8 mouse cellular contexts compared by ENCODE assay signal in genomic region chr11:88098787-88099598, GRCm38 (mm10). TPM values are rescaled to one million over a fixed set of nuclear protein-coding genes. Genes with fewer than 3 reads are reported as not detected.
A peak's percentile ranks its signal among the peaks of the same experiment; 100 is the strongest.
DNase-seq lines count a peak whose midpoint lies in the region; ATAC-seq and TF ChIP-seq lines count a peak whose summit lies in the region.

No protein-coding gene starts in this region.

- peaks cover 0 to 15% of the 10 kb centered on the region in 2 experiments; a peak in 2 of 4 replicates for H3K36me3 ChIP-seq in MEL (ENCODE audit: control insufficient read depth in 1 of 2, insufficient read depth in 2 of 2, low read length in 2 of 2)
- H3K36me3 ChIP-seq in hindbrain, embryonic 13.5 days, result no peaks in the 10 kb centered on the region

- DNase-seq in MEL (ENCODE audit: low read depth, low spot score), result peak; percentile 63
- DNase-seq in cerebellum, adult 2 months, result peak; percentile 80 to 86
- peak; percentile 40 to 74 for DNase-seq in frontal cortex, postnatal 10 days (ENCODE audit: low spot score in 2 of 2)
- peak; percentile 57 for DNase-seq in left cerebral cortex, adult 11 months (ENCODE audit: low spot score)
- peak; percentile 77 for DNase-seq in lung, postnatal 36 days
- DNase-seq in retina, postnatal 1 day, result peak; percentile 88
- DNase-seq in thymus, postnatal 4 days, result peak; percentile 89

- H3K4me1 ChIP-seq in MEL (ENCODE audit: control insufficient read depth in 1 of 2, insufficient read depth in 2 of 2, low read length in 2 of 2), result peaks cover 7 to 25% of the 10 kb centered on the region in 2 experiments
- H3K4me1 ChIP-seq in cerebellum, adult 2 months (ENCODE audit: control insufficient read depth, insufficient read depth, low read length), result no peaks in the 10 kb centered on the region
- H3K4me1 ChIP-seq in hindbrain, embryonic 13.5 days (replicated peaks), result peaks cover 45% of the 10 kb centered on the region

- peak; percentile 76 for ATAC-seq in hindbrain, embryonic 13.5 days (ENCODE audit: low FRiP score)

- no peak for TF ChIP-seq RAD21 in MEL (IDR thresholded peaks at IDR 0.05; ENCODE audit: low read depth, low read length)

- H3K9ac ChIP-seq in MEL (ENCODE audit: control insufficient read depth, low read depth, low read length, poor library complexity, severe bottlenecking), result peak overlapping the region; percentile 38
- peak overlapping the region; percentile 97 for H3K9ac ChIP-seq in hindbrain, embryonic 13.5 days

- H3K27me3 ChIP-seq in MEL (ENCODE audit: control insufficient read depth in 1 of 2, insufficient read depth in 2 of 2, low read length in 2 of 2), result peaks cover 20 to 22% of the 10 kb centered on the region in 2 experiments
- H3K27me3 ChIP-seq in cerebellum, adult 2 months (ENCODE audit: control insufficient read depth, insufficient read depth, low read length), result no peaks in the 10 kb centered on the region
- H3K27me3 ChIP-seq in hindbrain, embryonic 13.5 days, result peaks cover 15% of the 10 kb centered on the region

- H3K27ac ChIP-seq in MEL (ENCODE audit: control insufficient read depth, low read depth, low read length), result no peak overlapping the region
- H3K27ac ChIP-seq in cerebellum, adult 2 months (ENCODE audit: insufficient read depth, low read length), result peak overlapping the region; percentile 74
- H3K27ac ChIP-seq in hindbrain, embryonic 13.5 days, result peak overlapping the region; percentile 92

- no peak for TF ChIP-seq EP300 in MEL (IDR thresholded peaks at IDR 0.05; ENCODE audit: low read depth in 1 of 2, low read length in 2 of 2)

- TF ChIP-seq CTCF in MEL (IDR thresholded peaks at IDR 0.05 in 2 of 3, conservative IDR thresholded peaks at IDR 0.05 in 1 of 3; ENCODE audit: control insufficient read depth in 1 of 3, insufficient read depth in 1 of 3, low read depth in 2 of 3, low read length in 3 of 3, poor library complexity in 1 of 3, severe bottlenecking in 1 of 3), result peak in 1 of 3 experiments; percentile 27; a peak in 2 of 6 replicates
- TF ChIP-seq CTCF in cerebellum, adult 2 months (IDR thresholded peaks at IDR 0.05; ENCODE audit: borderline replicate concordance, insufficient read depth, low read depth, low read length), result 0 out of 2 replicates have a peak, but pooled peaks have one; percentile 34

- TF ChIP-seq POLR2A in MEL (IDR thresholded peaks at IDR 0.05; ENCODE audit: control insufficient read depth in 1 of 2, insufficient read depth in 1 of 2, low read depth in 1 of 2, low read length in 2 of 2, poor library complexity in 1 of 2), result no peak
- 0 out of 2 replicates have a peak, but pooled peaks have one; percentile 24 for TF ChIP-seq POLR2A in cerebellum, adult 2 months (IDR thresholded peaks at IDR 0.05; ENCODE audit: borderline replicate concordance, insufficient read depth, low read length)

- no peaks in the 10 kb centered on the region for H3K79me2 ChIP-seq in MEL (ENCODE audit: control insufficient read depth, insufficient read depth, low read length, poor library complexity)

- peak overlapping the region; percentile 44 to 45; a peak in 3 of 4 replicates for H3K4me3 ChIP-seq in MEL (ENCODE audit: control insufficient read depth in 1 of 2, insufficient read depth in 1 of 2, low read depth in 2 of 2, low read length in 2 of 2)
- peak overlapping the region; percentile 86 for H3K4me3 ChIP-seq in cerebellum, adult 2 months (replicated peaks; ENCODE audit: insufficient read depth, low read depth, low read length)
- peak overlapping the region; percentile 84 for H3K4me3 ChIP-seq in hindbrain, embryonic 13.5 days

- H3K4me2 ChIP-seq in hindbrain, embryonic 13.5 days, result peak overlapping the region; percentile 77

- H3K9me3 ChIP-seq in MEL (replicated peaks; ENCODE audit: insufficient read depth, low read length), result no peaks in the 10 kb centered on the region
- no peaks in the 10 kb centered on the region for H3K9me3 ChIP-seq in hindbrain, embryonic 13.5 days

- under 1% methylated on average over 87 of the region's 95 CpGs for whole genome bisulfite sequencing in cerebellum, adult 2 months
- WGBS in hindbrain, embryonic 13.5 days, result under 1% methylated on average over 82 of the region's 95 CpGs

TF ChIP-seq in MEL, 35 proteins besides CTCF, POLR2A, EP300 and RAD21:
- TF ChIP-seq KAT2A (conservative IDR thresholded peaks at IDR 0.05; ENCODE audit: low read depth, low read length), result no peak
- no peak for TF ChIP-seq NELFE (IDR thresholded peaks at IDR 0.05; ENCODE audit: low read depth, low read length)
- no peak for TF ChIP-seq ZNF384 (IDR thresholded peaks at IDR 0.05; ENCODE audit: low read depth, low read length)
- TF ChIP-seq SIN3A (IDR thresholded peaks at IDR 0.05; ENCODE audit: low read length), result no peak
- no peak for TF ChIP-seq MEF2A (IDR thresholded peaks at IDR 0.05; ENCODE audit: extremely low read depth, insufficient replicate concordance, low read depth, low read length, poor library complexity, severe bottlenecking)
- peak; percentile 89; the same call in 1 of the 2 replicates for TF ChIP-seq UBTF (IDR thresholded peaks at IDR 0.05; ENCODE audit: borderline replicate concordance, insufficient read depth, low read depth, low read length)
- TF ChIP-seq TCF12 (IDR thresholded peaks at IDR 0.05; ENCODE audit: low read depth, low read length), result 0 out of 2 replicates have a peak, but pooled peaks have one; percentile 13

RNA-seq across cellular contexts. Expression of gene Cuedc1, which starts 1.1 kb away (rescaled TPM):
- total RNA-seq in MEL (2012; rRNA removed), result 1.0 and 1.1 TPM in 2 replicates
- 1 to 10 TPM in 1 of 2 experiments, not detected in 1; 4.8 TPM for polyA plus RNA-seq in MEL (2012; ENCODE audit: insufficient read depth in 1 of 2, insufficient read length in 2 of 2, low read depth in 1 of 2, low replicate concordance in 2 of 2, missing spikeins in 1 of 2)
- 41.6 and 42.0 TPM in 2 replicates for polyA plus RNA-seq in cerebellum, adult 2 months (2012; rRNA removed)
- polyA plus RNA-seq in hindbrain, embryonic 13.5 days (2015; fragmentation: Nextera tagmentation; extraction: Ambion mirVana), result 46.4 and 49.5 TPM in 2 replicates

RNA-seq across cellular contexts. Expression of gene Vezf1, which starts 30.9 kb away (rescaled TPM):
- 8.0 and 9.5 TPM in 2 replicates for total RNA-seq in MEL (2012; rRNA removed)
- polyA plus RNA-seq in MEL (2012; ENCODE audit: insufficient read depth in 1 of 2, insufficient read length in 2 of 2, low read depth in 1 of 2, low replicate concordance in 2 of 2, missing spikeins in 1 of 2), result 10 to 100 TPM in 1 of 2 experiments, not detected in 1; 20.8 TPM
- 29.6 and 30.2 TPM in 2 replicates for polyA plus RNA-seq in cerebellum, adult 2 months (2012; rRNA removed)
- polyA plus RNA-seq in hindbrain, embryonic 13.5 days (2015; fragmentation: Nextera tagmentation; extraction: Ambion mirVana), result 53.9 TPM in 2 replicates

RNA-seq across cellular contexts. Expression of gene Srsf1, which starts 51.8 kb away (rescaled TPM):
- total RNA-seq in MEL (2012; rRNA removed), result 586 and 596 TPM in 2 replicates
- 100 to 1,000 TPM; 421 to 431 TPM for polyA plus RNA-seq in MEL (2012; ENCODE audit: insufficient read depth in 1 of 2, insufficient read length in 2 of 2, low read depth in 1 of 2, low replicate concordance in 2 of 2, missing spikeins in 1 of 2)
- 350 and 367 TPM in 2 replicates for polyA plus RNA-seq in cerebellum, adult 2 months (2012; rRNA removed)
- 282 and 298 TPM in 2 replicates for polyA plus RNA-seq in hindbrain, embryonic 13.5 days (2015; fragmentation: Nextera tagmentation; extraction: Ambion mirVana)
